Mouse (Mus musculus) heart, embryonic 11.5 days (tissue): ENCODE measurements around the gene Usp30. TPM values are rescaled to one million over a fixed set of nuclear protein-coding genes. Genes with fewer than 3 reads are reported as not detected.

Experiments used
- ATAC-seq: fragments of 200-750 bp; cut with Nextera tagmentation; replicated peaks from 2 replicates; pipeline ENCODE4 v1.8.0; 2017; ENCODE audit warnings: moderate library complexity; ENCODE audit not compliant: insufficient number of reproducible peaks, low FRiP score, low TSS enrichment
- H3K27ac ChIP-seq: fragments of 300-500 bp; sonication (generic); 2 replicates; pipeline ENCODE4 v1.5.1; 2014; ENCODE audit warnings: mild to moderate bottlenecking, low read depth, low read length
- H3K27me3 ChIP-seq: fragments of 300-500 bp; sonication (generic); 2 replicates; pipeline ENCODE4 v1.6.1; 2014; ENCODE audit warnings: mild to moderate bottlenecking, low read length, mixed read lengths; ENCODE audit not compliant: control insufficient read depth, insufficient read depth
- H3K36me3 ChIP-seq: fragments of 300-500 bp; sonication (generic); 2 replicates; pipeline ENCODE4 v1.6.1; 2014; ENCODE audit warnings: mild to moderate bottlenecking, low read length, moderate library complexity, mixed read lengths; ENCODE audit not compliant: control insufficient read depth, insufficient read depth
- H3K4me1 ChIP-seq: fragments of 300-500 bp; sonication (generic); 2 replicates; pipeline ENCODE4 v1.6.1; 2014; ENCODE audit warnings: low read length; ENCODE audit not compliant: control insufficient read depth, insufficient read depth
- H3K4me2 ChIP-seq: fragments of 300-500 bp; sonication (generic); 2 replicates; pipeline ENCODE4 v1.6.1; 2014; ENCODE audit warnings: mild to moderate bottlenecking, moderate library complexity
- H3K4me3 ChIP-seq: fragments of 300-500 bp; sonication (generic); 2 replicates; pipeline ENCODE4 v1.5.1; 2014; ENCODE audit warnings: low read depth, low read length
- H3K9ac ChIP-seq: fragments of 300-500 bp; sonication (generic); 2 replicates; pipeline ENCODE4 v1.6.1; 2014; ENCODE audit warnings: mild to moderate bottlenecking, low read depth, low read length, moderate library complexity
- H3K9me3 ChIP-seq: fragments of 300-500 bp; sonication (generic); replicated peaks from 2 replicates; pipeline ENCODE4 v1.6.1; 2016; ENCODE audit warnings: low read length; ENCODE audit not compliant: control insufficient read depth
- WGBS: fragments of 180-500 bp; shearing (Covaris S2); extraction: QIAGEN DNeasy Blood & Tissue Kit; methylation state at CpG from one replicate; pipeline ENCODE4 v1.1.7; 2014; ENCODE audit not compliant: insufficient replicate concordance; 5-methylcytosine and 5-hydroxymethylcytosine counted together
- polyA plus RNA-seq: library from polyadenylated mRNA; unstranded; fragments of >200 nt; fragmentation: Nextera tagmentation; extraction: Ambion mirVana; gene quantifications from 2 replicates; pipeline ENCODE4 v1.2.1, GENCODE M21; 2014

The Usp30 gene
- polyA plus RNA-seq, 1 experiment from 2014 or later, result 8.2 TPM

DNA sequence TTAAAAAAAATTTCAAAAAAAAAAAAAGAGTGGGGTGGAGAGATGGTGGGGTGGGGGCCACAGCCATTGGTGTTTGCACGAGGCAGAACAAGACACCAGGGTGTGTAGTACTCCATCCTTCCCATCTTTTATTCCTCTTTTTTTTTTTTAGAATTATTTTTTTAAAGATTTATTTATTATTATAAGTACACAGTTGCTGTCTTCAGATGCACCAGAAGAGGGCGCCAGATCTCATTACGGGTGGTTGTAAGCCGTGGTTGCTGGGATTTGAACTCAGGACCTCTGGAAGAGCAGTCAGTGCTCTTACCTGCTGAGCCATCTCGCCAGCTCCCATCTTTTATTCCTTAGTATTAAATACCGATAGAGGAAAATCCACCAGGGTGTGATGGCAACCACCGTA, 108.2 kb downstream of the Usp30 start:
- H3K9ac ChIP-seq, result no peak overlapping the region
- ATAC-seq, result no peak
- peaks cover 4% of the 10 kb centered on the region for H3K4me1 ChIP-seq
- 65% methylated on average over 7 of the region's 7 CpGs for WGBS
- peak overlapping the region; percentile 49; the same call in 1 of the 2 replicates for H3K4me2 ChIP-seq
- no peaks in the 10 kb centered on the region for H3K27me3 ChIP-seq
- H3K36me3 ChIP-seq, result 0 out of 2 replicates have a peak, but pooled peaks cover 3% of the 10 kb centered on the region
- no peaks in the 10 kb centered on the region for H3K9me3 ChIP-seq
- no peak overlapping the region for H3K4me3 ChIP-seq
- peak overlapping the region; percentile 54 for H3K27ac ChIP-seq

- 17% methylated on average over 14 of the region's 16 CpGs for WGBS
- Histone ChIP-seq H3K27ac (peak overlapping the region; percentile 54), H3K36me3 (0 out of 2 replicates have a peak, but pooled peaks cover 3% of the 10 kb centered on the region), H3K4me3 (no peak overlapping the region), H3K27me3 (no peaks in the 10 kb centered on the region), H3K9me3 (no peaks in the 10 kb centered on the region), H3K4me1 (peaks cover 4% of the 10 kb centered on the region), H3K9ac (no peak overlapping the region), H3K4me2 (peak overlapping the region; percentile 49)
- ATAC-seq, result no peak
These were observed 108.8 kb downstream of the Usp30 start for GRCm38 (mm10) chr5:114173877-114174581.

Other genes starting within 250 kb of the Usp30 start
- gene Selplg, start 232.8 kb upstream of the Usp30 start, polyA plus RNA-seq, result 0.97 and 1.5 TPM in 2 replicates
- gene Coro1c, start 156.7 kb upstream of the Usp30 start, polyA plus RNA-seq, result 113 and 140 TPM in 2 replicates
- 18.2 and 35.8 TPM in 2 replicates for gene Ssh1, start 71.6 kb upstream of the Usp30 start, polyA plus RNA-seq
- gene Dao, start 61.8 kb upstream of the Usp30 start, polyA plus RNA-seq, result not detected in 2 replicates
- gene Svop, start 26.1 kb downstream of the Usp30 start, polyA plus RNA-seq, result 0.24 TPM in 1 of 2 replicates, not detected in the other
- 8.7 and 12.8 TPM in 2 replicates for gene Alkbh2, start 62.8 kb downstream of the Usp30 start, polyA plus RNA-seq
- gene Ung, start 64.9 kb downstream of the Usp30 start, polyA plus RNA-seq, result 26.3 and 37.0 TPM in 2 replicates
- 7.6 and 8.0 TPM in 2 replicates for gene Acacb, start 81.1 kb downstream of the Usp30 start, polyA plus RNA-seq
- gene Foxn4, start 208.3 kb downstream of the Usp30 start, polyA plus RNA-seq, result not detected in 2 replicates
- gene Myo1h, start 223.7 kb downstream of the Usp30 start, polyA plus RNA-seq, result 0.35 and 1.3 TPM in 2 replicates